Mouse (Mus musculus) adrenal gland, postnatal 25 days (tissue): ENCODE results near the gene Gm16506. TPM values are rescaled to one million over a fixed set of nuclear protein-coding genes. Genes with fewer than 3 reads are reported as not detected.
"Not testable (repeated sequence)": the region's sequence is repeated elsewhere in the genome, so short reads cannot be mapped to it uniquely, and the experiment has no call there.

Source experiments
- DNase-seq: peaks from one replicate; pipeline ENCODE4 v3.0.0; 2021; ENCODE audit warnings: mixed read lengths
- long read RNA-seq: library from polyadenylated mRNA; stranded (forward); transcript quantifications from one replicate; pipeline ENCODE4 v2.0.0, GENCODE M21; 2021
- total RNA-seq: library from RNA; stranded (reverse); gene quantifications from 2 replicates; pipeline ENCODE4 v1.2.3, GENCODE M21; 2021

Gm16506 gene
- total RNA-seq: not detected in 2 replicates
- long read RNA-seq: 0 reads

- not testable (repeated sequence) for DNase-seq
Measured at GRCm38 (mm10) chr14:43727385-43727784, at the start of gene Gm16506. Gm16506 (minus strand) TSS chr14:43727485.

GRCm38 (mm10) chr14:43747566-43747965, 20.3 kb upstream of the Gm16506 start, which contains the start of gene Gm6526:
Gm6526 (plus strand) TSS chr14:43747866.
- DNase-seq: not testable (repeated sequence)

GRCm38 (mm10) chr14:43697621-43698020, 29.7 kb downstream of the Gm16506 start, which contains the start of gene Gm7324:
Gm7324 (plus strand) TSS chr14:43697828.
- DNase-seq: not testable (repeated sequence)

DNA sequence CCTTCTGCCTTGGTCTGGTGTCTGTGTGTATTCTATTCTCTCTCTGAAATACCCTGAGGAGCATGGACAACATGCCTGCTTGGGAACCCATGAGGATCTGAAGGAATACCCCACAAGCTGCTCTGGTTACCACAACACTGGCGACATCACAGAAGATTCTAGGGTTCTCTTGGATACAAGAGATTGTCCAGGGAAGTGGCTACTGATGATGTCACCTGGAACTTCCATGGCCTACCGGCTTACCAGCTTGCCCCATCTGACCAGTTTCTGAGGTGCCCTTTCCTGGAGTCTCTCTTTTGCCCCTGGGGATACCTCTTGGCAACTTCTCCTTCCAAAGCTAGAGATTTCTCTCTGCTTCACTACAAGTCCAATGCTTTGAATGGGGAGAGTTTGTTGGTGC, 50.2 kb downstream of the Gm16506 start, which contains the start of gene Gm8165:
TSS of gene Gm8165 (minus strand) at position 101 of the 400 bp plus-strand sequence.
- not testable (repeated sequence) for DNase-seq

Other genes with a start within 250 kb of the Gm16506 start
- not detected in 2 replicates for gene Gm5799, start 183.9 kb downstream of the Gm16506 start, total RNA-seq
- gene Gm17654, start 148.3 kb downstream of the Gm16506 start, total RNA-seq: not detected in 2 replicates
- gene Gm10375, start 119.5 kb downstream of the Gm16506 start, total RNA-seq: not detected in 2 replicates
- gene Gm8165, start 50.3 kb downstream of the Gm16506 start, total RNA-seq: not detected in 2 replicates
- gene Gm7324, start 29.7 kb downstream of the Gm16506 start, total RNA-seq: 1.00 and 1.5 TPM in 2 replicates
- not detected in 2 replicates for gene Gm6526, start 20.4 kb upstream of the Gm16506 start, total RNA-seq
- not detected in 2 replicates for gene Gm8180, start 57.3 kb upstream of the Gm16506 start, total RNA-seq
- not detected in 2 replicates for gene Ear1, start 148.0 kb upstream of the Gm16506 start, total RNA-seq
- not detected in 2 replicates for gene Ear10, start 196.1 kb upstream of the Gm16506 start, total RNA-seq
- gene Gm8113, start 197.9 kb upstream of the Gm16506 start, total RNA-seq: 7.6 and 10.1 TPM in 2 replicates
- not detected in 2 replicates for gene Ang5, start 229.6 kb upstream of the Gm16506 start, total RNA-seq